Mouse (Mus musculus): Measurements from ENCODE around the gene Slc31a2. TPM values are rescaled to one million over a fixed set of nuclear protein-coding genes. Genes with fewer than 3 reads are reported as not detected.
"Not testable (repeated sequence)": the region's sequence is repeated elsewhere in the genome, so short reads cannot be mapped to it uniquely, and the experiment has no call there.

Gene Slc31a2
- polyA plus RNA-seq, 1 experiment from 2014 or later = 13.6 TPM

DNA sequence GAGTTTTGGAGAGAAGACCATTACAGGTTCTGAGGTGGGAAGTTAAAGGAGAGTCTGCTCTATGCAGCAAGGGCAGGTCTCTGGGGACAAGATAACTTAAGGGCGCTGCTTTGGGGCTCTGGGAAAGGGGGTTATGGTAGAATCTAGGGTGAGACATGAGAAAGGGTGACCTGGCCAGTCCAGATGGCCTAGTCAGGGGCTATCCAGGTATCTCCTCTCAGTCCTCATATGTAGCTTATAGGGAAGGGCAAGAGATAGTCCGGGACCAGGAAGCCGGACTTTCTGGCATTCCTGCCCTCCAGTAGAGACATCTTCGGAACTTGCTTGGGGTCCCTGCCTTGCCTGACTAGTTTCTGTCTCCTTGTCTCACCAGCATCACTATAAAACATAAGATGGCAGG lies 10.6 kb upstream of the Slc31a2 start:
- WGBS = 91% methylated on average over 4 of the region's 4 CpGs
- peaks cover 4% of the 10 kb centered on the region; the same call in 1 of the 2 replicates for H3K4me1 ChIP-seq (replicated peaks; ENCODE audit: control insufficient read depth, insufficient read depth, low read length)
- ATAC-seq (replicated peaks; ENCODE audit: low FRiP score, low TSS enrichment, low read depth) (no peak), DNase-seq (ENCODE audit: low spot score) (no peak)
- no peak overlapping the region for H3K27ac ChIP-seq (ENCODE audit: low read depth)
- no peaks in the 10 kb centered on the region for H3K36me3 ChIP-seq (ENCODE audit: control insufficient read depth, insufficient read depth, low read length)
- no peaks in the 10 kb centered on the region for H3K9me3 ChIP-seq (ENCODE audit: control insufficient read depth, low read length)
- H3K4me2 ChIP-seq (ENCODE audit: low read length) = no peak overlapping the region
- H3K4me3 ChIP-seq (ENCODE audit: low read depth, low read length) = no peak overlapping the region
- H3K9ac ChIP-seq (ENCODE audit: low read length) = no peak overlapping the region
- H3K27me3 ChIP-seq (replicated peaks; ENCODE audit: control insufficient read depth, insufficient read depth, low read length) = no peaks in the 10 kb centered on the region

DNA sequence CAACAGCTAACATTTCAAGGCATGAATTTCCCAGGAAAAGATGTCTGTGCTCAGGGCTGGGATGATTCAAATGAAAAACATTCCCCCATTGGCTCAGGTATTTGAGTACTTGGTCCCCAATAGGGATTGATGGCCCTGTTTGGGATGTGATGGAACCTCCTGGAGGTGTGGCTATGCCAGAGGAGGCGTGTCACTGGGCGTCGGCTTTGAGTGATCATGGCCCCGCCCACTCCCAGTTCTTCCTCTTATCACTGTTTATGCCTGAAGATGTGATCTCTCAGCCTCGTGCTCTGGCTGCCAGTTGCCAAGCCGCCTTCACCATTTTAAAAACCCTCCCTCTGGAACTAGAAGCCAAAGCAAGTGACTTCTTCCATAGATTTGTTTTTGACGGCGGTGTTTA lies 7.8 kb upstream of the Slc31a2 start:
- 60% methylated on average over 8 of the region's 8 CpGs for WGBS
- no peak for ATAC-seq (replicated peaks; ENCODE audit: low FRiP score, low TSS enrichment, low read depth)

DNA sequence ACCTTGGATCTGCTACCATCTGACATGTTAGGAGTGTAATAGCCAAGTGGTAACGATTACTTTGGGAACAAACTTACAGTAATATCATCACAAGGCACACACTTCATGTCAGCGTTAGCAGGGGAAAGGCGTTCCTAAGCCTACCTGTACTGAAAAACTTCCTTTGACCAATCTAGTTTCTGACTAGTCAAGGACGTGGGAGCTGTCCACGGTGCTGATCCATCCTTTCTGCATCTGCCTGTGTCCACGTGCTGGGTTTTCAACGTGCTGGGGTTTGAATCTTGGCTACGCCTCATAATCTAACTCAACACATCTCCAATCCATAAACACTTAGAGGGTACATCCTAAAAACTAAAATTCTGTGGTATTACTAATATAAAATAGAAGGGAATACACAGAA lies 5.4 kb upstream of the Slc31a2 start:
- 29% methylated on average over 8 of the region's 8 CpGs for WGBS

More for the DNA sequence above, 7.8 kb upstream of the Slc31a2 start:
- H3K9me3 ChIP-seq (ENCODE audit: control insufficient read depth, low read length) = no peaks in the 10 kb centered on the region
- no peak overlapping the region for H3K9ac ChIP-seq (ENCODE audit: low read length)
- H3K4me1 ChIP-seq (replicated peaks; ENCODE audit: control insufficient read depth, insufficient read depth, low read length) = peaks cover 2% of the 10 kb centered on the region; the same call in 1 of the 2 replicates
- no peak overlapping the region for H3K4me2 ChIP-seq (ENCODE audit: low read length)
- no peaks in the 10 kb centered on the region for H3K36me3 ChIP-seq (ENCODE audit: control insufficient read depth, insufficient read depth, low read length)
- H3K27me3 ChIP-seq (replicated peaks; ENCODE audit: control insufficient read depth, insufficient read depth, low read length) = no peaks in the 10 kb centered on the region
- no peak overlapping the region for H3K27ac ChIP-seq (ENCODE audit: low read depth)
- H3K4me3 ChIP-seq (ENCODE audit: low read depth, low read length) = no peak overlapping the region
- DNase-seq (ENCODE audit: low spot score) = no peak

DNA sequence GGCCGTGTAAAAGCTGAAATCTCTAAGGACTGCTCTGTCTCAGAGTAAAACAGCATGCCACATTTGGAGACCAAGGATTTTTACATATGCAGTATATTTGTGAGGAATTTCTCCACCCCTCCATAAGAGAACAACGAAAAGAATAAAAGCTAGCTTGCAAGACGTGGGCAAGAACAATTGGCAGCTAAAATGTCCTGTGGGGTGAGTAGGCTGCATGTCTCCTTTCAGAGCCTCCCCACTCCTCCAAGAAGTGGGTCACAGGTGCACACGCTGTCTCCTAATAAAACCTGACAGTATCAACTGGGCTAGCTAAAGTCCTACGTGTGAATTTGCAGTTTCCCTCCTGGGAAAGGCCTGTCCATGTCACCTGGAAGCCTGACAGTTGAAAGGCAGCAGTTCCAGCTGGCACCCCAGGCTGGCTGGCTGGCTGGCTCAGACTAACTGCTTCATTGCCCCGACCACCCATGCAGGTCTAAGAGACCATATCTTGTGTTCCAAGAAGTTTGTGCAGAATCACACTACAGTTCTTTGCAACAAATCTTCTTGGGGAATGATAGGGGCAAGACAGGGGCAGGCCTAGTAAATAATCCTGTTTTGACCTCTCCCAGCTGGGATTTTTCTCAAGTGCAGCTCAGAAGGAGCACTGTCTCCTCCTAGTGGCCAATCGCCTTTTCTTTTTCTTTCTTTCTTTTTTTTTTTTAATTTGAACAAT lies 927 bp downstream of the Slc31a2 start:
- Histone ChIP-seq H3K27me3 (replicated peaks; ENCODE audit: control insufficient read depth, insufficient read depth, low read length) (no peaks in the 10 kb centered on the region), H3K27ac (ENCODE audit: low read depth) (no peak overlapping the region), H3K9me3 (ENCODE audit: control insufficient read depth, low read length) (no peaks in the 10 kb centered on the region), H3K9ac (ENCODE audit: low read length) (no peak overlapping the region), H3K4me3 (ENCODE audit: low read depth, low read length) (no peak overlapping the region), H3K36me3 (ENCODE audit: control insufficient read depth, insufficient read depth, low read length) (no peaks in the 10 kb centered on the region), H3K4me1 (replicated peaks; ENCODE audit: control insufficient read depth, insufficient read depth, low read length) (no peaks in the 10 kb centered on the region), H3K4me2 (ENCODE audit: low read length) (no peak overlapping the region)
- no peak for DNase-seq (ENCODE audit: low spot score)
- 32% methylated on average over 7 of the region's 7 CpGs for WGBS
- no peak for ATAC-seq (replicated peaks; ENCODE audit: low FRiP score, low TSS enrichment, low read depth)

More for the DNA sequence above, 5.4 kb upstream of the Slc31a2 start:
- no peak overlapping the region for H3K4me3 ChIP-seq (ENCODE audit: low read depth, low read length)
- no peak overlapping the region for H3K9ac ChIP-seq (ENCODE audit: low read length)
- peak; percentile 90 for DNase-seq (ENCODE audit: low spot score)
- no peak for ATAC-seq (replicated peaks; ENCODE audit: low FRiP score, low TSS enrichment, low read depth)
- no peak overlapping the region for H3K4me2 ChIP-seq (ENCODE audit: low read length)
- no peak overlapping the region for H3K27ac ChIP-seq (ENCODE audit: low read depth)
- H3K4me1 ChIP-seq (replicated peaks; ENCODE audit: control insufficient read depth, insufficient read depth, low read length) = no peaks in the 10 kb centered on the region
- H3K36me3 ChIP-seq (ENCODE audit: control insufficient read depth, insufficient read depth, low read length) = no peaks in the 10 kb centered on the region
- no peaks in the 10 kb centered on the region for H3K27me3 ChIP-seq (replicated peaks; ENCODE audit: control insufficient read depth, insufficient read depth, low read length)
- H3K9me3 ChIP-seq (ENCODE audit: control insufficient read depth, low read length) = no peaks in the 10 kb centered on the region

DNA sequence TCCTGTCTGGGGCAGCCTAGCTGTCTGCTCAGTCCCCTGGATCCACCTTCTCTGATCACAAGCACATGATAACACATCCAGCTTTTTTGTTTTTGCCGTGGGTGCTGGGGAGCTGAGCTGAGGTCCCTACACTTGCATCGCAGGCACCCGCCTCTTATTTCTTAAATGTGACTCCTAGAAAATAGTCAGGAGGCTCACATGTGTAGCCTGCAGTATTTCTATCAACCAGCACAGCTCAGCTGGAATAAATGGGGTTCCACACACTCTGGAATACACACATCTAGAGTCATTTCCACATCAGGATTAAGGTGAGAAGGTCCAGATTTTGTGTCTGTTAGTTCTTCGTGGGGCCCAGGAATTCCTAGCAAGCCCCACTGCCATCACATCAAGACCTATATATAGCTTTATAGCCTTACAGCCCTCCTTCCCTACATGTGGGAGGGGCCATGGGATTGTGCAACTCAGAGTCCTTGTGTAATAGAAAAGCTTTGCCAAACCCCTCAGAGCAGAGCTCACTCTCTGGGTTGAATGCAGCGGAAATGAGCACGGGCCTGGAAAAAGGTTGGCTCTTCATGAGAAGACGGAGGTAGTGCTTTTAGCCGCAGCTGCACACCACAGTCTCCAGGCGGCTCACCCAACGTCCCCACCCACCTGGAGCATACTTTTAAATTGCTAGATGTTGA lies 2.9 kb downstream of the Slc31a2 start:
- H3K27ac ChIP-seq (ENCODE audit: low read depth) = no peak overlapping the region
- ATAC-seq (replicated peaks; ENCODE audit: low FRiP score, low TSS enrichment, low read depth) (peak; percentile 79), DNase-seq (ENCODE audit: low spot score) (no peak)
- H3K9me3 ChIP-seq (ENCODE audit: control insufficient read depth, low read length) = no peaks in the 10 kb centered on the region
- H3K27me3 ChIP-seq (replicated peaks; ENCODE audit: control insufficient read depth, insufficient read depth, low read length) = no peaks in the 10 kb centered on the region
- WGBS = 64% methylated on average over 10 of the region's 10 CpGs
- no peak overlapping the region for H3K9ac ChIP-seq (ENCODE audit: low read length)
- no peak overlapping the region for H3K4me2 ChIP-seq (ENCODE audit: low read length)
- H3K4me3 ChIP-seq (ENCODE audit: low read depth, low read length) = no peak overlapping the region
- H3K4me1 ChIP-seq (replicated peaks; ENCODE audit: control insufficient read depth, insufficient read depth, low read length) = no peaks in the 10 kb centered on the region
- H3K36me3 ChIP-seq (ENCODE audit: control insufficient read depth, insufficient read depth, low read length) = no peaks in the 10 kb centered on the region

DNA sequence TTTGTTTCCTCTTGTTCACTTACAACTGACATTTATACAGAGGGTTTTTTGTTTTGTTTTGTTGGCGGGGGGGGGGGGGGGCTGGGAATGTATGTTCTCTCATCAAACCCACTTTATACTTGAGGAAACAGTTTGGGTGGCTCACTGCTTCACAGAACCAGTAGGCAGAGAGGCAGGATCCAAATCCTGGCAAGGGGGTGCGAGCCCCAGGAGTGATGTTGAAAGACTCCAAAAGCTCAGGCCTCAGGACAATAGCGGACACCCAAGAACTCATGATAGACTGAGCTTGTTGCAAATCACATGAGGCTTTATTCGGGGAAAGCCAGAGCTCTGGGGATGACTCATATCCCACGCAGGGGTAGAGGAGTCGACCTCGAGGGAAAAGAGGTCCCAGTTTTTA lies 3.7 kb downstream of the Slc31a2 start:
- DNase-seq (ENCODE audit: low spot score); H3K4me1 ChIP-seq (replicated peaks; ENCODE audit: control insufficient read depth, insufficient read depth, low read length); H3K9me3 ChIP-seq (ENCODE audit: control insufficient read depth, low read length); H3K27ac ChIP-seq (ENCODE audit: low read depth); H3K36me3 ChIP-seq (ENCODE audit: control insufficient read depth, insufficient read depth, low read length); ATAC-seq (replicated peaks; ENCODE audit: low FRiP score, low TSS enrichment, low read depth); H3K9ac ChIP-seq (ENCODE audit: low read length); H3K4me2 ChIP-seq (ENCODE audit: low read length); H3K27me3 ChIP-seq (replicated peaks; ENCODE audit: control insufficient read depth, insufficient read depth, low read length); H3K4me3 ChIP-seq (ENCODE audit: low read depth, low read length): not testable (repeated sequence)
- 66% methylated on average over 7 of the region's 7 CpGs for WGBS

DNA sequence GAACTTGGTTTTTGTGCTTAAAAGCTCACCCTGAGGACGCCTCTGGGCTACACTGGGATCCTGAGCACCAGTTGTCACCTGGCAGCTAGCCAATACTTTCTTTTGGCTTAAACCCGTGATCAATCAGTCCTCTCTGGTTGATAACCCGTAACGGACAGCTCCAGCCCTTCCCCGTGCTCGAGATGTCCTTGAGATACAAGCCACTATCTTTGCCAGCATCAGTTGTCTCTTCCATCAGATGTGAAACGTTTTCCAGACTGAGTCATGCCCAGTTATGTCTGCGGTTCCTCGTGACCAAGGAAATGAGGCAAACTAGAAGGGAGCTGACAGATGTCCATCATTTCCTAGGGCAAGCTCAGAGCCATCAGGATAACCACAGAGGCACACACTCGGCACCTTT lies 4.7 kb downstream of the Slc31a2 start:
- no peak overlapping the region for H3K4me3 ChIP-seq (ENCODE audit: low read depth, low read length)
- H3K27me3 ChIP-seq (replicated peaks; ENCODE audit: control insufficient read depth, insufficient read depth, low read length) = no peaks in the 10 kb centered on the region
- H3K4me1 ChIP-seq (replicated peaks; ENCODE audit: control insufficient read depth, insufficient read depth, low read length) = no peaks in the 10 kb centered on the region
- no peak overlapping the region for H3K4me2 ChIP-seq (ENCODE audit: low read length)
- ATAC-seq (replicated peaks; ENCODE audit: low FRiP score, low TSS enrichment, low read depth) (no peak), DNase-seq (ENCODE audit: low spot score) (no peak)
- no peaks in the 10 kb centered on the region for H3K9me3 ChIP-seq (ENCODE audit: control insufficient read depth, low read length)
- WGBS = 74% methylated on average over 10 of the region's 10 CpGs
- no peaks in the 10 kb centered on the region for H3K36me3 ChIP-seq (ENCODE audit: control insufficient read depth, insufficient read depth, low read length)
- no peak overlapping the region for H3K9ac ChIP-seq (ENCODE audit: low read length)
- no peak overlapping the region for H3K27ac ChIP-seq (ENCODE audit: low read depth)

DNA sequence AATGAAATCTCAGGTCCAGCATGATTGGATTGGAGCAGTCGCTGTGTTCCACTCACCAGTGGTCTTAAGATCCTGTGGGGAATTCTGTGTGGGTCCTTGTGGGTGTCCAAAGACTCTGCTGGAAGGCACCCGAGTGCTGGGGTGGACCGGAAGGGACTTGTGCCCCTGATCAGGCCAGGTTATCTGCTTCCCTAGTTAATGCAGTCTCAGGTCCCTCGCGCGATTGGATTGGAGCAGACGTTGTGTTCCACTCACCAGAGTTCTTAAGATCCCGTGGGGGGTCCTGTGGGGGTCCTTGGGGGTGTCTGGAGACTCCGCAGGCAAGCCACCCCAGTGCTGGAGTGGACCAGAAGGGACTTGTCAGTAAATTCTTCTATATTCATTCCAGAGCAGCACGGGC lies 10.3 kb downstream of the Slc31a2 start:
- no peaks in the 10 kb centered on the region for H3K27me3 ChIP-seq (replicated peaks; ENCODE audit: control insufficient read depth, insufficient read depth, low read length)
- H3K9ac ChIP-seq (ENCODE audit: low read length) = no peak overlapping the region
- H3K4me1 ChIP-seq (replicated peaks; ENCODE audit: control insufficient read depth, insufficient read depth, low read length) = no peaks in the 10 kb centered on the region
- no peaks in the 10 kb centered on the region for H3K9me3 ChIP-seq (ENCODE audit: control insufficient read depth, low read length)
- 85% methylated on average over 10 of the region's 10 CpGs for WGBS
- H3K36me3 ChIP-seq (ENCODE audit: control insufficient read depth, insufficient read depth, low read length) = no peaks in the 10 kb centered on the region
- no peak overlapping the region for H3K4me3 ChIP-seq (ENCODE audit: low read depth, low read length)
- no peak overlapping the region for H3K27ac ChIP-seq (ENCODE audit: low read depth)
- H3K4me2 ChIP-seq (ENCODE audit: low read length) = no peak overlapping the region
- ATAC-seq (replicated peaks; ENCODE audit: low FRiP score, low TSS enrichment, low read depth) (no peak), DNase-seq (ENCODE audit: low spot score) (no peak)

DNA sequence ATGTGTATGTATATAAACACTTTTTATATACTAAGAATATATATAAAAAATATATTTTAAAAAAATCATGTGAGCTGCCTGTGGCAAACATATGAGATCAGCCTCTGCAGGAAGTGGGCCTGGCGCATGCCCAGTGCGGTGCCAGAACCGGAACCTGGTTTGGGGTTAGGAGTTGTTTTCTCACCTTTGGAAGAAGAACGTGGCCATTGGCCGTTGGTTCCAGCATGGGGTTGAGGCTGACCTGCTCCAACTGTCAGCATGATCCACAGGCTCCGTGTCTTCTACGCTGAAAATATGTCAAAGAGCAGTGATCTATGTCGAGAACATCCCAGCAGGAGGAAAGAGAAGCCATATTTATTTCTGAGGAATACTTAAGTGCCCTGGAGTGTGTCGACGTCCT lies 11.6 kb downstream of the Slc31a2 start:
- ATAC-seq (replicated peaks; ENCODE audit: low FRiP score, low TSS enrichment, low read depth) (no peak), DNase-seq (ENCODE audit: low spot score) (no peak)
- Histone ChIP-seq H3K9ac (ENCODE audit: low read length) (no peak overlapping the region), H3K27me3 (replicated peaks; ENCODE audit: control insufficient read depth, insufficient read depth, low read length) (no peaks in the 10 kb centered on the region), H3K4me1 (replicated peaks; ENCODE audit: control insufficient read depth, insufficient read depth, low read length) (no peaks in the 10 kb centered on the region), H3K4me3 (ENCODE audit: low read depth, low read length) (no peak overlapping the region), H3K4me2 (ENCODE audit: low read length) (no peak overlapping the region), H3K36me3 (ENCODE audit: control insufficient read depth, insufficient read depth, low read length) (no peaks in the 10 kb centered on the region), H3K27ac (ENCODE audit: low read depth) (no peak overlapping the region), H3K9me3 (ENCODE audit: control insufficient read depth, low read length) (no peaks in the 10 kb centered on the region)
- WGBS = 83% methylated on average over 10 of the region's 10 CpGs
